Mouse (Mus musculus) testis, adult 2 months (tissue): ENCODE results near the gene Dnajc2.

Source experiments
- CTCF ChIP-seq: fragments of 200-500 bp; IDR thresholded peaks from 2 replicates; pipeline ENCODE4 v1.5.1; 2012; ENCODE audit warnings: low read depth, mild to moderate bottlenecking, inconsistent platforms, low read length, moderate library complexity; ENCODE audit not compliant: control insufficient read depth, insufficient read depth, insufficient replicate concordance
- POLR2A ChIP-seq: fragments of 200-500 bp; IDR thresholded peaks from 2 replicates; pipeline ENCODE4 v1.6.1; 2012; ENCODE audit warnings: low read depth, mild to moderate bottlenecking, inconsistent platforms, low read length, moderate library complexity; ENCODE audit not compliant: control insufficient read depth

DNA sequence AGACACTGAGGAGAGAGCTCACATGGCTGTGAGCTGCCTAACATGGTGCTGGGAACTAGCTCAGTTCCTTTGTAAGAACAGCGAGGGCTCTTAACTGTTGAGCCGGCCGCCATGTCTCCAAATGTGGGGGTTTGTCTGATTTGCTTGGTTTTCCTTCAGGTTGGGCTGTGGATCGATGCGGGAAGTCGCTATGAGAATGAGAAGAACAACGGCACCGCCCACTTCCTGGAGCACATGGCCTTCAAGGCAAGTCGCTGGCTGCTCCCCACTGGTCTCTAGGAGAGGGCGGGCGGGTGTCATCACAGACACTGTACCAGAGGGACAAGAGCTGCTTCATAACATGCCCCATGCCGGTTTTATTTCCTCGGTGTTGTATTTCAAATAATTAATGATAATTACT, 45.2 kb downstream of the Dnajc2 start:
- TF ChIP-seq POLR2A: no peak
- TF ChIP-seq CTCF: no peak
